Mouse (Mus musculus) embryonic fibroblast, embryonic 13.5 days (primary cell): ENCODE results near the gene Rab25. TPM values are rescaled to one million over a fixed set of nuclear protein-coding genes. Genes with fewer than 3 reads are reported as not detected.
"Not testable (repeated sequence)": the region's sequence is repeated elsewhere in the genome, so short reads cannot be mapped to it uniquely, and the experiment has no call there.

ENCODE experiments used
- H3K27ac ChIP-seq: 2 replicates; pipeline ENCODE4 v1.5.1; 2012; ENCODE audit warnings: low read length, control low read depth, inconsistent platforms; ENCODE audit not compliant: insufficient read depth
- H3K4me1 ChIP-seq: 2 replicates; pipeline ENCODE4 v1.6.1; 2011; ENCODE audit warnings: low read length; ENCODE audit not compliant: control insufficient read depth, insufficient read depth
- H3K4me3 ChIP-seq: 2 replicates; pipeline ENCODE4 v1.5.1; 2011; ENCODE audit warnings: mild to moderate bottlenecking, control low read depth, low read length; ENCODE audit not compliant: insufficient read depth
- CTCF ChIP-seq: IDR thresholded peaks from 2 replicates; pipeline ENCODE4 v1.5.1; 2011; ENCODE audit warnings: mild to moderate bottlenecking, control low read depth, low read length, moderate library complexity, borderline replicate concordance; ENCODE audit not compliant: insufficient read depth
- POLR2A ChIP-seq: IDR thresholded peaks from 2 replicates; pipeline ENCODE4 v1.6.1; 2011; ENCODE audit warnings: low read depth, mild to moderate bottlenecking, control low read depth, low read length, moderate library complexity
- polyA plus RNA-seq: library from polyadenylated mRNA; stranded (reverse); fragments of >200 nt; gene quantifications from 2 replicates; pipeline ENCODE4 v1.2.4, GENCODE M21; 2011; ENCODE audit warnings: low read depth; ENCODE audit not compliant: missing spikeins, insufficient read length

Gene Rab25
- polyA plus RNA-seq = not detected in 2 replicates

DNA sequence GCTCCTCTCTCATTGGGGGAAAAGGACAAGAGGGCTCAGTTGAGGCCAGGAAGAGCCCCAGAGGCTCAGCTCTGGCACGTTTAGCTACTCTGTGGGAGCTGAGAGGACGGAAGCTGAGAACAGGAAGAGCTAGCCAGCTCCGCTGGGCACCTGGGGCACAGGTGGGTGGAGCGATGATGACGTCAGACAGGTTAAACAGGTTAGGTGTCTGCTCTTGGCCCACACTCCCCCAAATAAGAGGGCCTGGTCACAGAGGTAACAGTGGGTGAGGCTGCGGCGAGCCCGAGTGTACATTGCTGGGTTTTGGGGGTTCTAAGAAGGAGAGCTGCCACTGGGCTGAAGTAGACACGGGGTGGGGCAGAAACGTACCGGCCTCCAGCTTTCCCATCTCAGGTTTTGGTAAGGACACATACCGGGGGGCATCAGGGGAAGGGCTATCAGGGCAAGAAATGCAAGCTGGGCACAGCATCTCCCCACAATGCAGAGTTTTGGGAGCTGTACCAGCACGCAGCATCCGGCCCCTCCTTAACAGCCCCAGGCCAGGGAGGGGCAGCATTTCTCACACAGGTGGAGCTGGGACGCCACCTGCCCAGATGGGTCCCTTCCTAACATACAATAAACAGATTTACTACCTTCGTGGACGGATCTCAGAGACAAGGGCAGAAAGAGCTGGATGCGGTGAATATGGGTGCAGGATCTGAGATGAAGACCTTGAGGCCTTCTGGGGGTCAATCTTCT is at the start of gene Rab25:
Rab25 (minus strand) TSS at position 121 of the 738 bp plus-strand sequence.
- TF ChIP-seq POLR2A (no peak), CTCF (no peak)
- Histone ChIP-seq H3K4me1 (no peaks in the 10 kb centered on the region), H3K4me3 (no peak within 1 kb of the TSS), H3K27ac (no peak within 1 kb of the TSS)

GRCm38 (mm10) chr3:88596547-88596946 is 48.4 kb upstream of the Rab25 start:
- not testable (repeated sequence) for H3K4me3 ChIP-seq, H3K27ac ChIP-seq
- peaks cover 14% of the 10 kb centered on the region for H3K4me1 ChIP-seq

DNA sequence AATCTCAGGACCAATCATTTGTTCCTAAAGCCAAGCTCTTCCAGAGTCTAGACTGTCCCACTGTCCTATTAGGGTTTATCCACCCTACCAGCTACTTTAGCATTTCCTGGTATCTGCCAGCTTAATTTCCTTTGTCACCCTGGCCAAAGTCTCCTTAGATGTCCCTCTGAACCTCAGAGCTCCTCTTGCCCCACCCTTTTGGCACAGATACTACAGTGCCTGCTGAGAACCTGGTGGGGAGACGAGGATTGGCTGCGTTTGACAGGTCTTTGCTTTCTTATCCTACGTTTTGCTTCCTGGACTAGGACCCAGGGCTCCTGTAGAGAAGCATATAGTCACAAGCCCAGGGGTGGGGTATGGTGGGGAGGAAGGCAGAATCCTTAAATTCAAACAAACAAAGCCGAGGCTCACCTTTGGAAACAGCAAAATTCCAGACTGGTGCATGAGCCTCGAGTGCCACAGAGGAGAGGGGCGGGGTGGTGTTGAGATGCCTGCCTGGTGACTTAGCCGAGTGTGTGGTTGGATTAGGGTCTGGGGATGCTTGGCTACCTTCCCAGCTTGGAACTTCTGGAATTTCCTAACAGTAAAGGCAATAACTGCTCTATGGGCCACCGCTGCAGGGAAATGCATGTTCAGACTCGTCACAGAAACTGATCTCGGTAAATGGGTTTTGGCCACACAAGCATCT is 45.9 kb upstream of the Rab25 start:
- TF ChIP-seq POLR2A = no peak
- no peak for TF ChIP-seq CTCF

GRCm38 (mm10) chr3:88592942-88593576 is 45.0 kb upstream of the Rab25 start:
- H3K4me1 ChIP-seq = peaks cover 14% of the 10 kb centered on the region
- no peak overlapping the region for H3K4me3 ChIP-seq
- TF ChIP-seq CTCF (no peak), POLR2A (no peak)
- no peak overlapping the region for H3K27ac ChIP-seq

More for the DNA sequence above, 45.9 kb upstream of the Rab25 start:
- no peak overlapping the region for H3K4me3 ChIP-seq
- H3K27ac ChIP-seq = peak overlapping the region; percentile 85
- H3K4me1 ChIP-seq = peaks cover 14% of the 10 kb centered on the region

DNA sequence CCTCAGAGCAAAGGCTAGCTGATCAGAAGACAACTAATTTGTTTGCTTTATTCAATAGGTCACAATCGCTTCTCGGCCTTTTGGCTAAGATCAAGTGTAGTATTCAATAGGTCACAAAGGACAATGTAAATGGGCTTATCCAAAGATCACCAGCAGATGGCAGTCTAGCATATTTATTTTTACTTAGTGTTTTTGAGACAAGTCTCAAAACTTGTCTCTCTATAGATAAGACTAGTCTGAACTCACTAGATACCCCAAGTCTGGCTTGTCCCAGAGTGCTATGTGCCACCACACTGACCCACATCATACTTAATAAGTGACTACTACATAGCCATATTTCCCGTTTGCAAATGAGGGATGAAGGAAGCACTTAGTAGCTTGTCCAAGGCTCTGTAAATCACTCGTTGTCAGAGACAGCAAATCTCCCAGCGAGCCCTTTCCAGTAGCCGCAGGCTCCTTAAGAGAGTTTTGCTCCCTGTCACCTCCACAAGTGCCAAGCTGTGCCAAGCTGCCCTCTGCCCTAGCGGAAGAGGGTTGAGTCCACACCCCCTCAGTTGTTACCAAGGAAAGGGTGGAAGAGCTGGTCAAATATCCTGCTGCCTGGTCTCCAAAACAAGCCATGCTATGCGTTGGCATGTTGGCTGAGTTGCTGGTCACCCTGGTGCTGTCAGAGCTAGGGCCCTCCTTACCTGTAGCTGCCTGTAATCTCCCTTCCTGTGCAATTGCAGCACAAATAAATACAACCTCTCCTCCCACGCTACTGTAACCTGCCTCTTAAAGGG is 44.0 kb upstream of the Rab25 start:
- TF ChIP-seq CTCF = no peak
- TF ChIP-seq POLR2A = no peak

GRCm38 (mm10) chr3:88591044-88591443 is 42.9 kb upstream of the Rab25 start:
- H3K4me3 ChIP-seq = no peak overlapping the region
- peaks cover 14% of the 10 kb centered on the region for H3K4me1 ChIP-seq
- no peak overlapping the region for H3K27ac ChIP-seq
- TF ChIP-seq CTCF (no peak), POLR2A (no peak)

More for the DNA sequence above, 44.0 kb upstream of the Rab25 start:
- Histone ChIP-seq H3K27ac (peak overlapping the region; percentile 73), H3K4me3 (no peak overlapping the region), H3K4me1 (peaks cover 14% of the 10 kb centered on the region)

DNA sequence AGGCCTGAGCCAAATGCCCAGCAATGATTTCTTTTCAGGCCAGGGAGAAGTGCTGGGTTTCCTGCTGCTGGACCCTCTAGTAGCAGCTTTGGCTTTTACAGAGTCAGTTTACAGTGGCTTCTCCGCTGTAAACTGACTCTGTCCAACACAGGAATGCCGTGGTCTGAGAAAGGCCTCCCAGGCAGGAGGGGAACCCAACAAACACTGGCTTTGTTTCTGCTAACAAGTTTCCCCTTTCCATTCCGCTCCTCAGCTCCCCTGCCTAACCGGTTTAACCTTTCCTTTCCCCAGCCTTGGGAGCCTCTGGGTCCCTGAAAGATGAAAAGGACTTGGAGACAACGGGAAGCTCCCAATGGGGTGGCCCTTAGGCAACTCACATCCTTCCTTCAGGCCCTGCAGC is 42.1 kb upstream of the Rab25 start:
- no peak for TF ChIP-seq POLR2A
- no peak for TF ChIP-seq CTCF
- Histone ChIP-seq H3K4me1 (peaks cover 12% of the 10 kb centered on the region), H3K27ac (no peak overlapping the region), H3K4me3 (no peak overlapping the region)

- no peak overlapping the region for H3K27ac ChIP-seq
- TF ChIP-seq CTCF = no peak
- TF ChIP-seq POLR2A = no peak
- no peak overlapping the region for H3K4me3 ChIP-seq
- no peaks in the 10 kb centered on the region for H3K4me1 ChIP-seq
Measured at GRCm38 (mm10) chr3:88586640-88587039, 38.5 kb upstream of the Rab25 start.

- 0 out of 2 replicates have a peak, but pooled peaks cover 3% of the 10 kb centered on the region for H3K4me1 ChIP-seq
- H3K4me3 ChIP-seq = no peak overlapping the region
- TF ChIP-seq CTCF (no peak), POLR2A (no peak)
- no peak overlapping the region for H3K27ac ChIP-seq
Measured at GRCm38 (mm10) chr3:88585769-88586168, 37.7 kb upstream of the Rab25 start.
